Mouse (Mus musculus): ENCODE data around the gene Hist1h2af.

GRCm38 (mm10) chr13:23571022-23571503 is 37.4 kb downstream of the Hist1h2af start, which contains the start of the genes Hist1h2ae and Hist1h2bg:
- no peak for TF ChIP-seq CTCF (IDR thresholded peaks at IDR 0.05; ENCODE audit: control insufficient read depth, insufficient read depth, low read length)
- TF ChIP-seq POLR2A (IDR thresholded peaks at IDR 0.05; ENCODE audit: borderline replicate concordance, control insufficient read depth, low read depth, low read length) = peak; percentile 74

All from bone marrow, adult 2 months (tissue).